Mouse (Mus musculus): ENCODE measurements around the gene Pcyt2.

DNA sequence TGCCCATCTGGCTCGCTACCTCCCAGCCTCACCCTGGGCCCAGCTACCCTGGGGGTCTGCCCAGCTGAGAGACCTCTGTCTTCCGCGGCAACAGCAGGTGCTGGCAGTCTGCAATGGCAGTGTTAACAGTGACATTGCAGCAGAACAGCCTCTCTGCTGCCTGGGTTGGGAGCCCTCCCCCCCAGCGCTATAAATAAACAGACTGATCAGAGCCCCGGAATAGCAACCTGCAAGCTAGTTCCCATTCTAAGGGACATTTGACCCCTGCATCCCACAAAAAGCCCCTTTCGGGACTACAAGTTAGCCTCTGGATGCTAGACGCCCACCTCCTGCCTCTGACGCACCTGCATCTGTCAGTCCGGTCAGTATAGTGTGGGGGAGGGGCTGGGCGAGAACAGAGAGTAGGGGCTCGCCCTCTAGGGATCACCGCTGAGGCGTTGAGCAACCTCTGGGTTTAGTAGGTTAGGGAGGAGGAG is 30.3 kb upstream of the Pcyt2 start, which contains the start of gene Myadml2:
- no peak for TF ChIP-seq POLR2A (IDR thresholded peaks at IDR 0.05; ENCODE audit: borderline replicate concordance, extremely low read depth, low read depth, low read length)
- no peak for TF ChIP-seq CTCF (IDR thresholded peaks at IDR 0.05; ENCODE audit: insufficient read depth, low read length)
